Mouse (Mus musculus) intestine, embryonic 16.5 days (tissue): Measurements from ENCODE around the gene Ruvbl2. TPM values are rescaled to one million over a fixed set of nuclear protein-coding genes. Genes with fewer than 3 reads are reported as not detected.
A peak's percentile ranks its signal among the peaks of the same experiment; 100 is the strongest.

Experiments used
- ATAC-seq: fragments of 200-750 bp; cut with Nextera tagmentation; 2 replicates; pipeline ENCODE4 v1.8.0; 2017; ENCODE audit warnings: moderate TSS enrichment, moderate library complexity
- H3K27ac ChIP-seq: fragments of 300-500 bp; sonication (generic); 2 replicates; pipeline ENCODE4 v1.5.1; 2014; ENCODE audit warnings: mild to moderate bottlenecking, low read length
- H3K27me3 ChIP-seq: fragments of 300-500 bp; sonication (generic); replicated peaks from 2 replicates; pipeline ENCODE4 v1.6.1; 2014; ENCODE audit warnings: low read length, control low read depth, mixed read lengths; ENCODE audit not compliant: control insufficient read depth, insufficient read depth
- H3K36me3 ChIP-seq: fragments of 300-500 bp; sonication (generic); 2 replicates; pipeline ENCODE4 v1.6.1; 2014; ENCODE audit warnings: low read length, control low read depth; ENCODE audit not compliant: control insufficient read depth, insufficient read depth
- H3K4me1 ChIP-seq: fragments of 300-500 bp; sonication (generic); 2 replicates; pipeline ENCODE4 v1.6.1; 2014; ENCODE audit warnings: low read length, control low read depth, mixed read lengths; ENCODE audit not compliant: control insufficient read depth, insufficient read depth
- H3K4me2 ChIP-seq: fragments of 300-500 bp; sonication (generic); 2 replicates; pipeline ENCODE4 v1.6.1; 2014; ENCODE audit warnings: low read depth, low read length, control low read depth
- H3K4me3 ChIP-seq: fragments of 300-500 bp; sonication (generic); 2 replicates; pipeline ENCODE4 v1.5.1; 2014; ENCODE audit warnings: mild to moderate bottlenecking, low read length
- H3K9ac ChIP-seq: fragments of 300-500 bp; sonication (generic); 2 replicates; pipeline ENCODE4 v1.6.1; 2014; ENCODE audit warnings: low read depth, low read length
- H3K9me3 ChIP-seq: fragments of 300-500 bp; sonication (generic); 2 replicates; pipeline ENCODE4 v1.6.1; 2016; ENCODE audit warnings: low read length, control low read depth; ENCODE audit not compliant: control insufficient read depth
- WGBS: fragments of 180-500 bp; shearing (Covaris S2); extraction: QIAGEN DNeasy Blood & Tissue Kit; methylation state at CpG from one replicate; pipeline ENCODE4 v1.1.7; 2014; 5-methylcytosine and 5-hydroxymethylcytosine counted together
- polyA plus RNA-seq: library from polyadenylated mRNA; unstranded; fragments of >200 nt; fragmentation: Nextera tagmentation; extraction: Ambion mirVana; gene quantifications from 2 replicates; pipeline ENCODE4 v1.2.1, GENCODE M21; 2015

Ruvbl2 gene
- polyA plus RNA-seq, 1 experiment from 2014 or later, result 134 TPM

DNA sequence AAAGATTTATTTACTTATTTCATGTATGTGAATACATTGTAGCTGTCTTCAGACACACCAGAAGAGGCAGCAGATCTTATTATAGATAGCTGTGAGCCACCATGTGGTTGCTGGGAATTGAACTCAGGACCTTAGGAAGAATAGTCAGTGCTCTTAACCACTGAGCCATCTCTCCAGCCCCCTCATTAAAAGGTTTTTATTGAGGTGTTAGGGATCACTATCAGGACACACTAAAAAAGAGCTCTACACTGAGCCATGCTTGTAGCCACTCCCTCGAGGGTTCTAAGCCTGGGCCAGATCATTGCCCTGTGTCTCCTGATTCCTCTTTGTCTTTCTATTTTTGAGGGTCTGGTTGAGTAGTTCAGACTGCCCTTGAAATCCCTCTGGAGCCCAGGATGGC, 38.6 kb upstream of the Ruvbl2 start:
- no peak overlapping the region for H3K4me2 ChIP-seq
- WGBS, result 39% methylated on average over 1 of the region's 1 CpGs
- no peak overlapping the region for H3K4me3 ChIP-seq
- no peaks in the 10 kb centered on the region for H3K27me3 ChIP-seq
- no peaks in the 10 kb centered on the region for H3K36me3 ChIP-seq
- H3K27ac ChIP-seq, result no peak overlapping the region
- H3K9ac ChIP-seq, result no peak overlapping the region
- H3K9me3 ChIP-seq, result no peaks in the 10 kb centered on the region
- H3K4me1 ChIP-seq, result no peaks in the 10 kb centered on the region
- no peak for ATAC-seq

DNA sequence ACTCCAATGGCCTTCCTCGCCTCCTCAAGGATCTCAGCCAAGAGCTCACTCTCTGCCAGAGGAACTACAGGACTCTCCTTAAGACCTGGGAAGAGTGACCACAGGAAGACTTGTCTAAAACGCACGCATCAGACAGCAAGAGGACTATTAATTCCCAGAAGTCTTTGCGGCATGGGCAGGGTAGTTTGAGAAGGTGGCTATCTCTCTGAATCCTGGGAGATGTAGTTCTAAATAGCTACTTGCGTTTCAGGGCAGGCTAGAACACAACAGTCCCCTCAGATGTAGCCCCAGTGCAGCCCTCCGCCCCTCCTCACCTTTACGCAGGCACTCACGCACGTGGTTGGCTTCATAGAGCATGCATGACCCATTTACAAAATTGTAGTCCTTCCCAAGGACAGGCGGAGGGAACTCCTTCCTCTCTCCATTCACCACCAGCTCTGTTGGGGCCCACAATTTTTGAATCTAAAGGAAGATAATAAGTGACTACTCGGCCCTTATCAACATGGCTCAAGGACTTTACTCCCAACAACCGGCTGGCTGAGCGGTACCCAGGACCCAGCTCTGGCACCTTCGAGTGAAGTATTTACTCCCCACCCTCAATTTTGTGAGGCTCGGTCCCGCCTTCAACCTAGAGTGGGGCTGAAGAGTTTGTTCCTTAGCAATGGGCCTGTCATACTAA, 37.5 kb upstream of the Ruvbl2 start:
- H3K27ac ChIP-seq, result peak overlapping the region; percentile 76
- H3K4me3 ChIP-seq, result peak overlapping the region; percentile 30
- no peaks in the 10 kb centered on the region for H3K36me3 ChIP-seq
- no peaks in the 10 kb centered on the region for H3K9me3 ChIP-seq
- whole genome bisulfite sequencing, result 56% methylated on average over 16 of the region's 16 CpGs
- H3K4me1 ChIP-seq, result no peaks in the 10 kb centered on the region
- H3K4me2 ChIP-seq, result peak overlapping the region; percentile 45
- no peaks in the 10 kb centered on the region for H3K27me3 ChIP-seq
- peak; percentile 79 for ATAC-seq
- H3K9ac ChIP-seq, result peak overlapping the region; percentile 58

DNA sequence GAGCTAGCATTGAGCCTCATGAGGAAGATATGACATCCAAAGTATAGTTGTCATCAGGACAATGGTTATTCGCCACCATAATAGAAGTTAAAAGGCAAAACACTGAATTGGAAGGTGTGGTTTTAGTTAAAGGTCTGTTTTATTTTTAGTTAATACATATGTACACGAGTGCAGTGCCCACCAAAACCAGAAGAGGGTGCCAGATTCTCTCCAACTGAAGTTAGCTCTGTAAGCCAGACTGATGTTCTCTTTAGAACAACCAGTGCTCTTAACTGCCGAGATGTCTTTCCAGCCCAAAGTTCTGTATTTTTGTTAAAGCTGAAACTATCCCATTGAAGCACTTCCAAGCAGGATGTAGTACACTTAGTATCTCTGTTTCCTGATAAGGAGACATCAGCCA, 33.0 kb upstream of the Ruvbl2 start:
- WGBS, result 10% methylated on average over 3 of the region's 3 CpGs
- no peaks in the 10 kb centered on the region for H3K27me3 ChIP-seq
- H3K9me3 ChIP-seq, result no peaks in the 10 kb centered on the region
- ATAC-seq, result no peak
- H3K27ac ChIP-seq, result no peak overlapping the region
- H3K36me3 ChIP-seq, result no peaks in the 10 kb centered on the region
- H3K4me1 ChIP-seq, result peaks cover 6% of the 10 kb centered on the region
- H3K4me2 ChIP-seq, result no peak overlapping the region
- H3K4me3 ChIP-seq, result no peak overlapping the region
- H3K9ac ChIP-seq, result no peak overlapping the region

DNA sequence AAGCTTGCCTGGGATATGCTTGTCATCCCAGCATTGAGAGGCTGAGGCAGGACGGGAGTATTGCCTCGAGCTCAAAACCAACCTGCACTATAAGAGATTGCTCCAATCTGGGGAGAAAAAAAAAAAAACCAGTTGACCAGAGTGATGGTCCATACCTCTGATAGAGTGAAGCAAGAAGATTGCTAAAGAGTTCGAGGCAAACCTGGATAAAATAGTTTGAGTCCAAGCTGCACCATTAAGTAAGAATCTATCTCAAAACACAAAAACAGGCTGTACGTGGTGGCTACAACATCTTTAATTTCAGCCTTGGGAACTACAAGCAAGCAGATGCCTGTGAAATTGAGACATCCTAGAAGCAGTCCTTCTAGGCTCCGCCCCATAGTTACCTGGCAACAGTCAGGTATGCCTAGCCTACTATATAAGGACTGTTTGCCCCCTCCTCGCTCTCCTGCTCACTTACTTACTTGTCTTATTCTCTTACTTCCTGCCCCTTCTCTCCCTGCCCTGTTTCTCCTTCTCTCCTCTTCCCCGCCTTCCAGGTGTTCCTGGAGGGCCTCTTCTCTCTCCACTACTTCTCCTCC, 29.3 kb upstream of the Ruvbl2 start:
- H3K4me1 ChIP-seq, result peaks cover 15% of the 10 kb centered on the region
- peak overlapping the region; percentile 57 for H3K4me2 ChIP-seq
- 34% methylated on average over 7 of the region's 7 CpGs for WGBS
- ATAC-seq, result peak; percentile 15; the same call in 1 of the 2 replicates
- peak overlapping the region; percentile 88 for H3K9ac ChIP-seq
- H3K27ac ChIP-seq, result no peak overlapping the region
- H3K27me3 ChIP-seq, result no peaks in the 10 kb centered on the region
- H3K9me3 ChIP-seq, result no peaks in the 10 kb centered on the region
- H3K36me3 ChIP-seq, result no peaks in the 10 kb centered on the region; the same call in 1 of the 2 replicates
- peak overlapping the region; percentile 85 for H3K4me3 ChIP-seq

DNA sequence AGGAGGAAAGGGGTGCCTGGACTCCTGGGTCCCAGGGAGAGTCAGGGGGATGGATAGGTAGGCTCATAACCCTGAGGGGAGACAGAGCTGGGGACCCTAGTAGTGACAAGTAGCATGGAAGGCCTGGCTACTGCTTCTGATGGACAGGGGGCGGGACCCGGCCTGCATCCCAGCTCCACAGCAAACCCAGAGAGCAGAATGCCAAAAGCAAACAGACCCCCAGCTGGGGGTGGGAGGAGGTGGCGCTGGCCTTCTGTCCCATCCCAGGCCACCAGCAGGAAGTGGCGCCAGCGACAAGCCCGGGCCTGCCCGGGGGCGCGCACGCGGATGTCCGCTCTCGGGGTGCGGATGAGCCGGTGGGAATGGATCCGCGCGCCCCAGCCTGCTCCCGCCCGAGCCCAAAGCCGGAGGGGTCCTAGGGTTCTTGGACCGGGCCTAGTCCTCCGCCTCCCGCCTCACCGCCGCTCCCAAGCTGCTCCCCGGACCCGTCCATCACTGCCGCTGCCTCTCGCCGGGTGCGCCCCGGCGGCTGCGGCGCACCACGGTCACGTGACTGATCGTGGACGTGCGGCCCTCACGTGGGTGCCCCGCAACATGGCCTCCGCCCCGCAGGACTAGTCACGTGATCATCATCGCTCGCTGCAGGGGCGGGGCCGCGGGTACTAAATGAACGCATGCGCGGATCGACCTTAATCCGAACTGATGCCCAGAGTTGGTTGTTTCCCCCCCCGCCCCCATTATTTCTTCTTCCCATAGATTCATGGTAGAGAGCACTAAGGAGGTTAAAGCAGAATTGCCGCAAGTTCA, 28.6 kb upstream of the Ruvbl2 start, which contains the start of gene Bax:
TSS of gene Bax (minus strand) at position 616 of the 807 bp plus-strand sequence.
- H3K4me3 ChIP-seq, result peak within 1 kb of the TSS; percentile 85
- H3K27me3 ChIP-seq, result no peaks in the 10 kb centered on the region
- no peaks in the 10 kb centered on the region for H3K9me3 ChIP-seq
- ATAC-seq, result peak; percentile 77
- peaks cover 21% of the 10 kb centered on the region for H3K4me1 ChIP-seq
- under 1% methylated on average over 58 of the region's 58 CpGs for WGBS
- peak within 1 kb of the TSS; percentile 52 for H3K27ac ChIP-seq
- peak within 1 kb of the TSS; percentile 88 for H3K9ac ChIP-seq
- no peaks in the 10 kb centered on the region; the same call in 1 of the 2 replicates for H3K36me3 ChIP-seq
- peak within 1 kb of the TSS; percentile 64 for H3K4me2 ChIP-seq

DNA sequence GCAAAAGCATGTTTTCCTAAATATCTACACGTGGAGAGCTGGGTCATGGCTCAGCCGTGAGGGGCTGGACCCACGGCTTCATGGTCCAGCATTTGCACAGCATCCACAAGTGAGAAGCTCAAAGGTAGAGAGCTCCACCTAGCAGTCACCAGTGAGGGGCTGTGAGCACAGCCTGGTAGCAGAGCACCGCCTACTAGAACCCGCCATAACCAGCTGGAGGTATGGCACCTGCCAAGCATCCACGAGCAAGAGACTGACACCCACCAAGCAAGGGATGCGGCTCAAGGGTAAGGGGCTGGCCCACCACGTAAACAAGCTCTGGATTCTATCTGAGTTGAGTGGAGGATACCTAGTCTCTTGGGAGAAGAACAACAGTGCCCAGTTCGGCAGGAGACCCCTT, 27.7 kb upstream of the Ruvbl2 start:
- no peak overlapping the region; the same call in 1 of the 2 replicates for H3K27ac ChIP-seq

DNA sequence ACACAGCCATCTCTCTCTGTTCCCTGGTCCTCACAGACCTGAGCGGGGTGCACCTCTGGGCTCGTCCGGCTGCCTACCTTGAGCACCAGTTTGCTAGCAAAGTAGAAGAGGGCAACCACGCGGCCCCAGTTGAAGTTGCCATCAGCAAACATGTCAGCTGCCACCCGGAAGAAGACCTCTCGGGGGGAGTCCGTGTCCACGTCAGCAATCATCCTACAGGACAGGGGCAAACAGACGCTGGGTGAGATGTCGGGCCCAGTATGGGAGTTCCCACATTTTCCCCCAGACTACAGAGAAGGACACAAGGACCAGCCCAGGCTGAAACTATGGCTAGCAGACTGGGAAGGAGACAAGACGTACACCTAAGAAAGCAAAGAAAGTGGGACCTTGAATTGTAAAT, 27.2 kb upstream of the Ruvbl2 start:
- no peaks in the 10 kb centered on the region for H3K27me3 ChIP-seq
- 90% methylated on average over 12 of the region's 12 CpGs for WGBS
- no peaks in the 10 kb centered on the region for H3K9me3 ChIP-seq
- H3K4me1 ChIP-seq, result peaks cover 33% of the 10 kb centered on the region
- H3K9ac ChIP-seq, result no peak overlapping the region
- H3K27ac ChIP-seq, result no peak overlapping the region
- peak overlapping the region; percentile 64; the same call in 1 of the 2 replicates for H3K4me2 ChIP-seq
- ATAC-seq, result no peak
- no peak overlapping the region for H3K4me3 ChIP-seq
- H3K36me3 ChIP-seq, result no peaks in the 10 kb centered on the region; the same call in 1 of the 2 replicates

More for the DNA sequence above, 27.7 kb upstream of the Ruvbl2 start:
- no peak for ATAC-seq
- peak overlapping the region; percentile 85 for H3K4me3 ChIP-seq
- H3K27me3 ChIP-seq, result no peaks in the 10 kb centered on the region
- H3K9me3 ChIP-seq, result no peaks in the 10 kb centered on the region
- no peaks in the 10 kb centered on the region; the same call in 1 of the 2 replicates for H3K36me3 ChIP-seq
- peak overlapping the region; percentile 88 for H3K9ac ChIP-seq
- peaks cover 29% of the 10 kb centered on the region for H3K4me1 ChIP-seq
- WGBS, result 71% methylated on average over 9 of the region's 9 CpGs
- H3K4me2 ChIP-seq, result peak overlapping the region; percentile 64

DNA sequence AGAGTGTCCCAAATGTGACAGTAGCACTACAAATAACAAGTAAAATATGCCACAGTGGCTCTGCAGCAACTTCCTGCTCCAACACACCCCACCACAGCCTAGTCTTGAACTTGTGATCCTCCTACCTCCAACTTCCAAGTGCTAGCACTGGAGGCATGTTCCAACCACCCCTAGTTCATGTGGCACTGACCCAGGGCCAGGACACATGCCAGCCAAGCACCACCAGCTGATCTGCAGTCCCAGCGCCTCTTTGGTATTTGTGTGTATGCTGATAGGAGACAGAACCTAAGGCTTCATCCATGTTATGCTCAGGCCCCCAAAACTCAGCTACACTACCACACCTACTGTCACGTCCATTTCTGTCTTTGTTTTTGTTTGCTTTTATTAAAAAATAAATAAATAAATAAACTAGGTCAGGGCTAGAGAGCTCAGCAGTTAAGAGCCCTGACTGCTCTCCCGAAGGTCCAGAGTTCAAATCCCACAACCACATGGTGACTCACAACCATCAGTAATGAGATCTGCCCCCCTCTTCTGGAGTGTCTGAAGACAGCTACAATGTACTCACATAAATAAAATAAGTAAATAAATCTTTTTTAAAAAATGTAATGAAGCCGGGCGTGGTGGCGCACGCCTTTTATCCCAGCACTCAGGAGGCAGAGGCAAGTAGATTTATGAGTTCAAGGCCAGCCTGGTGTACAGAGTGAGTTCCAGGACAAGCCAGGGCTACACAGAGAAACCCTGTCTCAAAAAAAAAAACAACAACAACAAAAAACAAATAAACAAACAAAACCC, 26.3 kb upstream of the Ruvbl2 start:
- Histone ChIP-seq H3K36me3 (no peaks in the 10 kb centered on the region; the same call in 1 of the 2 replicates), H3K27ac (no peak overlapping the region), H3K4me2 (no peak overlapping the region), H3K4me3 (no peak overlapping the region), H3K27me3 (no peaks in the 10 kb centered on the region), H3K4me1 (peaks cover 34% of the 10 kb centered on the region), H3K9me3 (no peaks in the 10 kb centered on the region), H3K9ac (no peak overlapping the region)
- 93% methylated on average over 7 of the region's 7 CpGs for WGBS
- no peak for ATAC-seq
